Mouse (Mus musculus) erythroblast, embryonic 14.5 days (primary cell): Measurements from ENCODE around the gene Gm8439.

ENCODE experiments used
- GATA1 ChIP-seq: IDR thresholded peaks from 2 replicates; pipeline ENCODE4 v1.6.1; 2012; ENCODE audit warnings: low read length, inconsistent platforms, mixed read lengths
- TAL1 ChIP-seq: IDR thresholded peaks from 3 replicates; pipeline ENCODE4 v1.6.1; 2012; ENCODE audit warnings: low read length, inconsistent platforms, mixed read lengths

- TF ChIP-seq TAL1 (no peak), GATA1 (no peak)
Observed at GRCm38 (mm10) chr4:120590973-120591372, 2.4 kb downstream of the Gm8439 start.
